Mouse (Mus musculus) E14TG2a.4 (cell line): ENCODE results near the gene Trim37.

Experiments used
- H3K27me3 ChIP-seq: 2 replicates; pipeline ENCODE4 v1.6.1; 2014; ENCODE audit warnings: low read length, control low read depth; ENCODE audit not compliant: insufficient read depth
- H3K36me3 ChIP-seq: 2 replicates; pipeline ENCODE4 v1.6.1; 2014; ENCODE audit warnings: low read length, control low read depth; ENCODE audit not compliant: insufficient read depth
- H3K4me1 ChIP-seq: replicated peaks from 2 replicates; pipeline ENCODE4 v1.6.1; 2014; ENCODE audit warnings: low read depth, low read length, control low read depth
- H3K4me3 ChIP-seq: replicated peaks from 2 replicates; pipeline ENCODE4 v1.5.1; 2014; ENCODE audit warnings: mild to moderate bottlenecking, low read length
- H3K9me3 ChIP-seq: 2 replicates; pipeline ENCODE4 v1.6.1; 2014; ENCODE audit warnings: low read length, control low read depth
- CTCF ChIP-seq: conservative IDR thresholded peaks from 2 replicates; pipeline ENCODE4 v1.5.1; 2014; ENCODE audit warnings: low read length
- NANOG ChIP-seq: IDR thresholded peaks from 2 replicates; pipeline ENCODE4 v1.6.1; 2014; ENCODE audit warnings: borderline replicate concordance, low read length, mixed read lengths
- POU5F1 ChIP-seq: IDR thresholded peaks from 2 replicates; pipeline ENCODE4 v1.6.1; 2014; ENCODE audit warnings: low read length, borderline replicate concordance

Gene Trim37

DNA sequence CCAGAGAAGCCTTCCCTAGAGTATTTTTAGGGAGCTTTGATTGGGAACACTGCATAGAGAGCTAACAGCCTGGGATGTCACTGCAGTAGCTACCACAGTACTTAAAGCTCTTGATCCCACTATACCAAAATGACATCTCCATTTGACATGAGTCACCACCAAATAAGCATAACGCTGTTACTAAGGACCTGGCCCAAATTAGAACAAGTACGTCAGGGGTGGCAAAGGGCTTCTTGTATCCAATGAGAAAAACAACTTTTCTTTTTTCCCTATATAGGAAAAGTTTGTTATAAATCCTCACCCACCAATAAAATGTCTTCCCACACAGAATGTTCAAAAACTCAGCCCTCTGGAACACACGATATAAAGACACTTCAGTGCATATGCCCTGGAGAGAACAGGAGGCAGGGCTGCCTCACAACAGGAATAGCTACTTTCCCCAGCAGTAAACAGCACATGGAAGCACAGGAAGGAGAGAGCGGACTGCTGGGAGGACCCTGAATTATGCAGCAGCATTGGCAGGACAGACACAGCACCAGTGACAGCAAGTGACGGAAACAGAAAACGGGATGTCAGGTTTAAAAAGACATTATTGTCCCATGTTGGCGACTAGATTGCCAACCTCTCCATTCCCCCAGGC is 112.1 kb downstream of the Trim37 start:
- peaks cover 57% of the 10 kb centered on the region for H3K36me3 ChIP-seq
- no peak overlapping the region for H3K4me3 ChIP-seq
- H3K27me3 ChIP-seq: no peaks in the 10 kb centered on the region
- no peaks in the 10 kb centered on the region for H3K4me1 ChIP-seq
- TF ChIP-seq CTCF (no peak), NANOG (no peak), POU5F1 (no peak)
- no peaks in the 10 kb centered on the region for H3K9me3 ChIP-seq

DNA sequence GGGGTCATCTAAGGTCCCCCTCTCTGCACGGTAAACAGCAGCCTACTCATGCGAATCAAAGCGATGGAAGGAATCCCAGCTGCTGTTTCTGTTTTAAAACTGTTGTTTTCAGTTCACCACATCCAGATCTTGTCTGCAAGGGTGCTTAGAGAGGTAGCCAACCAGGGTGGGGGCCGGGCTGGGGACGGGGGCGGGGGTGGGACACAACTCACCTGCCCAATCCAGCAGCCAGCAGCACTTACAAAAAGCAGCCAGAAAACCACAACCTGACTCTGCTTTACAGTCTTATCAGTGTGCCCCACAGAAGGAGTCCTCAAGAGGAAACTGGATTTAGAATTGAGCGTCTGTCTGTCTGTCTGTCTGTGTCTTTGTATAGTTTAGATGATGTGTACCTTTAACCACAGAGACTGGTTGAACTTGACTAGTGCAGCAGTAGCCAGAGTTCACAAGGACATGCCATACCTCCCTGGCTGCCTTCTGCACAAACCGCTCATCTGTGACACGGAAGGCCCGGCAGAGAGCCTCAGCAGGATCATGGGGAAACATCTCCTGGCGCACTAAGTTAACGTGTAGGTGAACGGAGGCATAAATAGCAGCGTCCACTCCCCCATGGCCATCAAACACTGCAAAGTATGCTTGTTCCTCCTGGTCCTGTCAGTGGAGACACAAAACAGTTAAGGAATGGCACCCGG is 113.4 kb downstream of the Trim37 start:
- H3K9me3 ChIP-seq: no peaks in the 10 kb centered on the region
- no peaks in the 10 kb centered on the region for H3K4me1 ChIP-seq
- H3K4me3 ChIP-seq: no peak overlapping the region
- no peak for TF ChIP-seq POU5F1
- no peak for TF ChIP-seq NANOG
- TF ChIP-seq CTCF: no peak
- no peaks in the 10 kb centered on the region for H3K27me3 ChIP-seq
- peaks cover 51% of the 10 kb centered on the region for H3K36me3 ChIP-seq

DNA sequence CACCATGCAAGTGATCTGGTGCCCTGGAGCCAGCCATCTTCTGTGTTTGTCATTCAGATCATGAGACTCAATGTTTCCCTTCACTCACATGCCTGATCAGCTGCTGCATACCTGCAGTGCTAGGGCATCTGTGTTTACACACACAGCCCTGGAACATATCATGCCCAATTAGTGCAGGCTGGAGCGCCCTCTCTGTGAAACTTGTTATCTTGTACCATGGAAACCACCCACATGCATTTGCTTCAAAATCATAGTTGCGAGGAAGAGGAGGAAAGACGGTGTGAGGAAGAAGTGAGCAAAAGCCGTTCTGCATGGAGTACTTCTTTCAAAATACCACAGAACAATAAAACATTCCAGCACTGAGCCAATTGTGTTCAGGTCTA is 113.9 kb downstream of the Trim37 start:
- no peaks in the 10 kb centered on the region for H3K27me3 ChIP-seq
- peaks cover 45% of the 10 kb centered on the region for H3K36me3 ChIP-seq
- H3K4me3 ChIP-seq: no peak overlapping the region
- H3K4me1 ChIP-seq: no peaks in the 10 kb centered on the region
- no peaks in the 10 kb centered on the region for H3K9me3 ChIP-seq
- no peak for TF ChIP-seq NANOG

DNA sequence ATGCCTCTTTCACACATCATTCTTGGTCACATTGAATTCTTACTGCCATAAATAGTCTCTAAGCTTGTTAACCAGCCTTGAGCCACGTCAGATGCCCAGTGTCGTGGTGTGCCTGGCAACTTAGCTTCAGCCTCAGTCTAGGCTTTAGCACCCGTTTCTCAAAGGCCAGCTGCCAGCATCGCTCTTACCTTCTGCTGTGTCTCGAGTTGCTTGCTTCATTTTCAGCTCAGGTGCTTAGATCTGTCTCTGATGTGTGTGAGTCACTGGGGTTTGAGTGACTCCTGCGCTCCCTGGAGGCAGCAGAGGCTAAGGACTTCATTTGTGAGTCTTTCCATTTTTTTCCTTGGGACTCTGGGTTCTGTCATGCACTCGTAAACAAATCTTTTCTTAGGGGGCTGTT is 114.4 kb downstream of the Trim37 start:
- Histone ChIP-seq H3K27me3 (no peaks in the 10 kb centered on the region), H3K4me1 (no peaks in the 10 kb centered on the region), H3K4me3 (no peak overlapping the region), H3K36me3 (peaks cover 41% of the 10 kb centered on the region), H3K9me3 (no peaks in the 10 kb centered on the region)
- TF ChIP-seq POU5F1 (no peak), NANOG (no peak), CTCF (no peak)

DNA sequence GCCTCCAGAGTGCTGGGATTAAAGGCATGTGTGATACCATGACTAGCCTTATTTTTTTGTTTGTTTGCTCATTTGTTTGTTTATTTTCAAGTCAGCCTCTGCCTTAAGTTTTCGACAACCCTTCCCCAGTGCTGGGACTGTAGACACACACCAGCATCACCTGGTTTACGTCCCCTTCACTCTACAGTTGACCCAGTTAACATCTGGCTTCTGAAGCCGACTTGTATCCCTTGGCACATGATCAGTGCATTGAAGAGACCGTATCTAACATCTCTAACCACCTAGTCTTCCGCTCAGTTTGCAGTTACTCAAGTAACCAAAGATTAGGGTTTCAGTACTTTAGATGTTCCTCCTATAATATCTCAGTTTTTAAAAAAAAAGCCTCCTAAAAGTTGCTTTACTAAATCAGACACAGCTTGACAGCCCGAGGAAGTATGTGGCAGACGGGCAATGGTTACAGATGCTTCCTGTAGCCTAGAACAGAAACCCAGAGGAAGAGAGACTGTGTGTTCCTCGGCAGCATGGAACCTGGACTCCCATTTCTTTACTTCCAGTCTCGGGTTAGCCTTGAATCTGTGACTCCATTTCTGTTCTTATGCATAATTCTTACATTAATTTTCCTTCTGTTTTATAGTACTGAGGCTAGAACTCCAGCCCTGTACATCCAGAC is 118.4 kb downstream of the Trim37 start:
- Histone ChIP-seq H3K9me3 (no peaks in the 10 kb centered on the region), H3K36me3 (peaks cover 14% of the 10 kb centered on the region), H3K27me3 (no peaks in the 10 kb centered on the region), H3K4me1 (peaks cover 2% of the 10 kb centered on the region; the same call in 1 of the 2 replicates), H3K4me3 (no peak overlapping the region)
- TF ChIP-seq NANOG (no peak), CTCF (no peak), POU5F1 (no peak)

DNA sequence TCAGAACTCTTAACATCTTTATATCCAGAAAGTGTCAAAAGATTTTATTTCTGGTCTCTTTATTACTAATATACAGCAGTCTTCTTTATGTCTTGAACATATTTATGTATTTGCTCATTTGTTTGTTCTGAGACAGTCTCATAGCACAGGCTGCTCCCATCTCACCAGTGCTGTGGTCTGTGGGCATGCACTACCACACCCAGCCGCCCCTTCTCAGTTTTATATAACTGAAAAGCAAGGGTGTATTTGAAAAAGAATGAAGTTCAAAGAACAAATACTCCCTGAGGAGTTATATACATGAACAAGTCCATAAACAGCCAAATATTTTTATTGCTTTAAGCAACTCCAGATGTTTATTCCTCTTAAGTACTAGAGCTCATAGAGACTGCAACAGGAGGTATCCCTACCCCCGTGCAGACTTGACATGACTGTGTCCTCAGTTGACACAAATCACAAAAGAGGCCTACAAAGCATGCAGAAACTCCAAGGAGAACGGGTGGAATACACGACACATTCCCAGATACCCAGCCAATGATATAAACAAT is 119.3 kb downstream of the Trim37 start:
- peaks cover 7% of the 10 kb centered on the region for H3K36me3 ChIP-seq
- TF ChIP-seq CTCF: no peak
- no peak for TF ChIP-seq POU5F1
- TF ChIP-seq NANOG: no peak

DNA sequence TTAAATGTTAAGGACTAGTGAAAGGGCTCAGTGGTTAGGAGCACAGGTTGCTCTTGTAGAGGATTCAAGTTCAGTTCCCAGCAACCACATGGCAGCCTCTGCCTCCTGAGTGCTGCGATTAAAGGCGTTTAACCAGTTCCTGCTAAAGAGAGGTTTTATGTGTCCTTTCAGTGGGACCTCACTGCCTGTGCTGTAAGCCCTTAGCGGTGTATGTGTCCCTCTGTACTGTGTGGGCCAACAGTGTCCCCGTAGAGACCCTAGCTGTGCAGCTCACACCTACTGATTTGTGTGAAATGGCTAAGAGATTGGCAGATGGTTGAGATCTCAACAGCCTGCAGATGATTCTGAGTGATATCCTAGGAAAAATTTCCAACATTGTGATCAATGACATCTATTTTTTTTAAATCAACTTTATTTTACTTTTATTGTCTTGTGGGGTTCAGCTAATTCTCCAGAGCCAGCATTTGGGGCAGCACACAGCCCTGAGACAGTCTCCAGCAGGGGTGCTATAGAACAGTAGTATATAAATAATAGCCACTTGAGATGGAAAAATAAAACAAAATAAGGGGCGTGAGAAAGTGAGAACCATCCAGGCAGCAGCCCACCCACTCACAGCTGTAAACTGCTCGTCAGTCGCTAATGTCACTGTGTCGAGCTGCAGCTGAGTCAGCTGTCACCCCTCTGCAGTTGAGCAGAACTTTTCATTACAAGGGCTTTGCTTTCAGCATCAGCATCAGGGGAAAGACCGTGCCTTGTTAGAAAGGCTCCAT is 120.0 kb downstream of the Trim37 start:
- Histone ChIP-seq H3K27me3 (no peaks in the 10 kb centered on the region), H3K9me3 (no peaks in the 10 kb centered on the region), H3K4me3 (no peak overlapping the region), H3K36me3 (peaks cover 7% of the 10 kb centered on the region), H3K4me1 (peaks cover 14% of the 10 kb centered on the region)
- TF ChIP-seq NANOG (no peak), CTCF (no peak), POU5F1 (no peak)

More for the DNA sequence above, 119.3 kb downstream of the Trim37 start:
- Histone ChIP-seq H3K9me3 (no peaks in the 10 kb centered on the region), H3K27me3 (no peaks in the 10 kb centered on the region), H3K4me1 (peaks cover 11% of the 10 kb centered on the region), H3K4me3 (no peak overlapping the region)

DNA sequence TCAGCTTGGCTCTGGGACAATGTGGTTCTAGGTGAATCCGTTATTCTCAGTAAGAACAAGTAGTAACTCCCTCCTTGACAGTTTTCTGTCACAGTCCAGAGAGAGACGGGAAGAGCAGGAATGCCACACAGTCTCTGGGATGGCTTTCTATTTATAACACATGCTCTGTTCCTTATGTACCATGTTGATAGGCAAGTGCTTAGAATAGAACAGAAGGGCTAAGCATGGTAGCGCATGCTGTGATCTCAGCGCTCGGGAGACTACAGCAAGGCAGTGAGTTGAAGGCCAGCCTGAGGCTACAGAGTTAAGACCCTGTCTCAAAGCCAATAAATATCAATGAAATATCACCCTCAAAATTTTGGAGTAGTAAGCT is 120.6 kb downstream of the Trim37 start:
- Histone ChIP-seq H3K4me1 (peaks cover 14% of the 10 kb centered on the region), H3K9me3 (no peaks in the 10 kb centered on the region), H3K27me3 (no peaks in the 10 kb centered on the region), H3K4me3 (no peak overlapping the region), H3K36me3 (peaks cover 7% of the 10 kb centered on the region)
- TF ChIP-seq CTCF (no peak), POU5F1 (no peak), NANOG (no peak)
